Mouse (Mus musculus): ENCODE results near the gene Srebf1.

Srebf1 gene

DNA sequence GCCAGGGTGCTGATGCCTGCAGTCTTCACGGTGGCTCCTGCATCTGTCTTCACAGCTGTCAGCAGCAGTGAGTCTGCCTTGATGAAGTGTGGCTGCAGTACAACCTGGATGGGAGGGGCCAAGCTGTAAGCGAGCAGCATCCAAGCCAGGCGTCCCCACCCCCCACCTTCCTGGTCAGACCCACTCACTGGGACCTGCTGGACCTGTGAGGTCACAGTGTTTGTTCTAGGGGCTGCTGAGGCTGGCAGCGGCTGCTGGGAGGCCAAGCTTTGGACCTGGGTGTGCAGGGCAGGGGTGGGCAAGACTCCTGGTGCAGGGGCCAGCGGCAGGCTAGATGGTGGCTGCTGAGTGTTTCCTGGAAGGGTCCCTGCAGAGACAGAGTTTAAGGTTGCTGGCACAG, 16.2 kb downstream of the Srebf1 start:
- no peak for DNase-seq (ENCODE audit: low spot score in 2 of 2)

DNA sequence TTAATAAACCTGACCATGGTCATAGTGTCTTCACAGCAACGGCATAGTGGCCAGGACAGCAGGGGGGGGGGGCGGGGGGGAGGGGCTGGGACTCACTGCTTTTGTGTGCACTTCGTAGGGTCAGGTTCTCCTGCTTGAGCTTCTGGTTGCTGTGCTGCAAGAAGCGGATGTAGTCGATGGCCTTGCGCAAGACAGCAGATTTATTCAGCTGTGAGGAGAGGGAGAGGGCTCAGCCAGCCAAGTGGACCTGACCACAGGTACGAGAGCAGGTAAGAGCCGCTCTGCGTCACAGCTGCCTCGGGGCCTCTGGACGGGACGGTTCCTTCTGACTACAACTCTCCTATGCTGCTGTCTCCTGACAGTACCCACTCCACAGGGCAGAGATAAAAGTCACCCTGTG, 17.4 kb downstream of the Srebf1 start:
- no peak for DNase-seq (ENCODE audit: low spot score in 2 of 2)

DNA sequence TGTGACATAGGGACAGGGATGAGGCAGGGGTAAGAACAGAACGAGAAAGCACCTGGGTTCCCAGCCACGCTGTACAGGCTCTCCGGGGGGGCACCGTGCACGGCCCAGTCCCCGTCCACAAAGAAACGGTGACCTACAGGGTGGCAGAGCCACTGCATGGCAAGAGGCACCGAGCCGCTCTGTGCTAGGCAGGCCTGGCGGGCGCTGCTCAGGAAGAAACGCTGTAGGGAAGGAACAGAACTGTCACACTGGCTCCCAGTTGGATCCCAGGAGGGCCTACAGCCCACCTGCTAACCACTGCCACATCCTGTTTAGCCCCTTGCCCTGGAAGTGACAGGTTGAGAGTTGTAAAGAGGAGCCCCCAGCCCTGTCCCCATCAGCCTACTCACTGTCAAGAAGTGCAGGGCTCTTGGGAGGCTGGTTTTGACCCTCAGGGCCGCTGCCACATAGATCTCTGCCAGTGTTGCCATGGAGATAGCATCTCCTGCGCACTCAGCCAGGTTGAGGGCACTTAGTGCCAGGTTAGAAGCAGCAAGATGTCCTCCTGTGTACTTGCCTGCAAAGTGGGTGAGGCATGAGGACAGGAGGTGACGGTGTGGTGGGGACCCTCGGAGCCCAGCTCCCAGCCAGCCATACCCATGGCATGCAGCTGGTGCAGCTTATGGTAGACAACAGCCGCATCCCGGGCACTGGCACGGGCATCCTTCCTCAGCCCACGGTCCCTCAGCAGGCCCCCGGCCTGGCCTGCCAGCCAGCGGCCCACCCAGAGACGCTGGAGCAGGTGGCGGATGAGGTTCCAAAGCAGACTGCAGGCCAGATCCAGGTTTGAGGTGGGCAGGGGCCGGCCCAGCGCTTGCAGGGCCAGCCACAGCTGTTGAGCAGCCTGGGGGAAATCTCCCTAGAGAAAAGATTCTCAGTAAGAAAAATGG, 19.4 kb downstream of the Srebf1 start:
- no peak for DNase-seq (ENCODE audit: low spot score in 2 of 2)

DNA sequence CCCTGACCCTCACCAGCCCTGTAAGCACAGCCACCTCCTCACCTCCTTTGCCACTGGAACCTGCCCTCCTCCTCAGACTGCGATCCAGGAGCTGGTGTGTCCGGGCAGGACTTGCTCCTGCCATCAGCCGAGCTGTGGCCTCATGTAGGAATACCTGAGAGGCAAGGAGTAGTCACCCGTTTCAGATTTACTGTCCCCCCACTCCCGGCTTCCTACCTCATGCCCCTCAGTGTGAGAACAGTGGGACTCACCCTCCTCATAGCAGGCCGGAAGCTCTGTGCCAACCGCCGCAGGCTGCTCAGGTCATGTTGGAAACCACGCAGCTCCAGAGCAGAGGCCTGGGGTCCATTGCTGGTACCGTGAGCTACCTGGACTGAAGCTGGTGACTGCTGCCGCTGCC, 22.0 kb downstream of the Srebf1 start:
- DNase-seq (ENCODE audit: low spot score in 2 of 2): no peak

DNA sequence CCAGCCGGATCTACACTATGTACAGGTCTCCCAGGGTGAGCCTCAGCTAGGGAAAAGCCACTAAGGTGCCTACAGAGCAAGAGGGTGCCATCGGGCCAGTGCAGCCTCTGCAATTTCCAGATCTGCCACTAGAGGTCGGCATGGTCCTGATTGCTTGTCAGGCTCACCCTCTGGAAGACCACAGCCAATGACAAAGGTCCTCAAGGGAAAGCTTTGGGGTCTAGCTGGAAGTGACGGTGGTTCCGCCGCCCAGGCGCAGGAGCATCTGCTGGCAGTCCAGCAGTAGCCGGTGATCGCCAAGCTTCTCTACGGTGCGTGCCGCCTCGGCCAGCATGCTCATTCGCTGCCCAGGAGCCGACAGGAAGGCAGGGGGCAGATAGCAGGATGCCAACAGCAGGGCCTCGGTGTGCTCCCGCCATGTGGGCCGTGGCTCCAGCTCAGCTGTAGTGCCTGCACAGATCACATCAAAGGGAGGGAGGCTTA, 22.6 kb downstream of the Srebf1 start:
- peak; percentile 79 to 91 for DNase-seq (ENCODE audit: low spot score in 2 of 2)

DNA sequence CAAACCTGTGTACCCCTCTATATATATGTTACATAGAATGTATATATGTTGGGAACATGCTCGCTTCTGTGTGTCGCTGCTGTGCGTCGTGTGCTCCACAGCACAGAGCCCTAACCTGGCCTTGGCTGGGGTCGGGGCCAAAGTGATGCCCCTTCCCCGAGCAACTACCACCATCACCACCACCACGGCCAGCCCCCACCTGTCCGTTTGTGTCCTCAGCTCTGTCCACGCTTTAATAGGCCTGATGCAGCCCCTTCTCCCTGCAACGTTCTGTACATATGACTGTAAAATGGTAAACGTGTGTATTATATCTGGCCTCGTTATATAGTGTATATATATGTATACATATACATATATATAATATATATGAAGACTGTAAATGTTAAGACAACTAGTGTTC, 23.7 kb downstream of the Srebf1 start:
- DNase-seq (ENCODE audit: low spot score in 2 of 2): no peak

DNA sequence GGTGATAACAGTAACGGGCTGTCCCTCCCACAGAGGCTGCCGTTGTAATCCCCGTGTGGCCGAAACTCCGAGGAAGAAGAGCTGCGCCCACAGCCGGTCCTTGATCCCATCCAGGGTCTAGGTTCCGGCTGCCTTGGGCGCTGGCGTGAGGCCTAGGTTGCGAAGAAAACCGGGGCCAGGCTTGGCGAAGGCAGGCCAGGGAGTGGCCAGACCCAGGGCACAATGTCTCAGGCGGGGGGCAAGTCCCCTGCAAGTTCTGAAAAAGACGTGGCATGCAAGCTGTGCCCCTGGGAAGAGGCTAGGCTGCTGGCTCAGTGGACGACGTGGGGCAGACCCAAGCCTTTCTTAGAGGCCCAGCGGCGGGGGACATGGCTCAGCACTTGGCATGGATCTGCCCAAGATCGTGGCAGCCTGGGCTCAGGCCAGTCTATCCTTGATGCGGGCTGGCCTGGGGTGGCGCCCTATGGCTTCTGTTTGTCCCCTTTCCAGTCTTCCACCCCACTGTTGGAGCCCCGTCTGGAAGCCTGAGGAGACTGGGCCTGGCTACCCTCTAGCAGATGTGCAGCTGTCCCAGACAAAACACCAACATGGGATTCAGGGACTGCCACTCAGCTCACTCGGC, 24.3 kb downstream of the Srebf1 start:
- DNase-seq (ENCODE audit: low spot score in 2 of 2): peak in 1 of 2 experiments; percentile 49

DNA sequence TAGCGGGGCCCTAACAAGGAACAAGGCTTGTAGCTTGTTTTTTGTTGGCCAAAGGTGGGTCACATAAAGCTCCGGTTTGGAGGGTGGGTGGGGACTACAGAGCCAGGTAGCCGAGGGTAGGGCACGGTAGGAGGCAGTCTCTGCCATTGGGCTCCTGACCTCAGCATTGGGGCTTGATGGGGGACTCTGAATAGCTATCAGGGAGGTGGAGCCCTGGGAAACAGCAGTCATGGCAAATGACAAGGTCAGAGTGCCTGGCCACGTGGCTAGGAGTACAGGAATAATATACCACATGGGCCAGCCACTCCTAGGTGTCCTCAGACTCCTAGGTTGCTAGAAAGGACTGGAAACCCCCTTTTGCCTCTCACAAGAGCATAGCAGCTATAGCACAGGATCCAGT, 26.0 kb downstream of the Srebf1 start:
- DNase-seq (ENCODE audit: low spot score in 2 of 2): no peak

DNA sequence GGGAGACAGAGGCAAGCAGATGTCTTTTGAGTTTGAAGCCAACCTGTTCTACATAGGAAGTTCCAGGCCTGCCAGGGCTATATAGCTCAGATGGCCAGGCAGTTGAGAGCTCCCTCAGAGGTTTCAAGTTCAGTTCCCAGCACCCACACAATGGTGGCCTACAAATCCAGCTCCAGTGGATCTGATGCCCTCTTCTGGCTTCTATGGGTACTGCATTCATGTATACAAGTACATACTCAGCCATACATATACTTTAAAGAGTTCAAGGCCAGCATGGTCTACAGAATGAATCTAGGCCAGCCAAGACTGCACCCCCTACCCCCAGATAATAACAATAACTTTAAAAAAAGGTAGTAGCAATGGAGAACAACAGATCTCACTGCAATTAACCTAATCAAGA, 27.3 kb downstream of the Srebf1 start:
- DNase-seq (ENCODE audit: low spot score in 2 of 2): no peak

DNA sequence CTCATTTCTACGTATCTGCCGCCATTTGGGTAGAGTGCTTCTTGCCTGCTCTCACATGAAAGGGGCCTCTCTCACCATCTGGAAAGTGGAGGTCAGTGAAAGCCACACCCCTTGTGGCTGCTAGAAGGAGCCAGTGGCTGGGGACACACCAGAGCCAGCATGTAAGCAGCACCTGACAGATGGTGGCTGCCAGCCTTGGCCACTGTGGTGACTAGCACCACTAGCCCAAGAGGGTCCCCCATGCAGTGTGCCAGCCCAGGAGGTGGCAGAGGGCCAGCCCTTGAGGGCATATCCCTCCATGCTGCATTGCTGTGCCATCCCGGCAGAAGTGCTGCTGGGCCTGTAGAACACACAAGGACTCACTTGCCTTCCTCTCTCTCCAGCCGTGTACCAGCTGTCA, 28.8 kb downstream of the Srebf1 start:
- no peak for DNase-seq (ENCODE audit: low spot score in 2 of 2)

- no peak for DNase-seq (ENCODE audit: low spot score in 2 of 2)
Observed at GRCm38 (mm10) chr11:60192534-60192933, 29.8 kb downstream of the Srebf1 start.

DNA sequence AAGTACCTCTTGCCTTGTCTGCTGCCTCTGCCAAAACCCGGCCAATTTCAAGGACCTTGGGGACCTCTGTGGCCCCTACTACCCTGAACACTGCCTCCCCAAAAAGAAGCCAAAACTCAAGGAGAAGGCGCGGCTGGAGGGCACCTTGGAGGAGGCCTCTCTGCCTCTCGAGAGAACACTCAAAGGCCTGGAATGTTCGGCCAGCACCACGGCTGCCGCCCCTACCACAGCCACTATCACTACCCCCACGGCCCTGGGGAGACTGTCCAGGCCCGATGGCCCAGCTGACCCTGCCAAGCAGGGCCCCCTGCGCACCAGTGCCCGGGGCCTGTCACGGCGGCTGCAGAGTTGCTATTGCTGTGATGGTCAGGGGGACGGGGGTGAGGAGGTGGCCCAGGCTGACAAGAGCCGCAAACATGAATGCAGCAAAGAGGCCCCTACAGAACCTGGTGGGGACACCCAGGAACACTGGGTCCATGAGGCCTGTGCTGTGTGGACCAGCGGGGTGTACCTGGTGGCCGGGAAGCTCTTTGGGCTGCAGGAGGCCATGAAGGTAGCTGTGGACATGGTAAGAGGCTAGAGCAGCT, 32.2 kb downstream of the Srebf1 start:
- DNase-seq (ENCODE audit: low spot score in 2 of 2): no peak

- no peak for DNase-seq (ENCODE audit: low spot score in 2 of 2)
Observed at GRCm38 (mm10) chr11:60189501-60190040, 32.8 kb downstream of the Srebf1 start.

DNA sequence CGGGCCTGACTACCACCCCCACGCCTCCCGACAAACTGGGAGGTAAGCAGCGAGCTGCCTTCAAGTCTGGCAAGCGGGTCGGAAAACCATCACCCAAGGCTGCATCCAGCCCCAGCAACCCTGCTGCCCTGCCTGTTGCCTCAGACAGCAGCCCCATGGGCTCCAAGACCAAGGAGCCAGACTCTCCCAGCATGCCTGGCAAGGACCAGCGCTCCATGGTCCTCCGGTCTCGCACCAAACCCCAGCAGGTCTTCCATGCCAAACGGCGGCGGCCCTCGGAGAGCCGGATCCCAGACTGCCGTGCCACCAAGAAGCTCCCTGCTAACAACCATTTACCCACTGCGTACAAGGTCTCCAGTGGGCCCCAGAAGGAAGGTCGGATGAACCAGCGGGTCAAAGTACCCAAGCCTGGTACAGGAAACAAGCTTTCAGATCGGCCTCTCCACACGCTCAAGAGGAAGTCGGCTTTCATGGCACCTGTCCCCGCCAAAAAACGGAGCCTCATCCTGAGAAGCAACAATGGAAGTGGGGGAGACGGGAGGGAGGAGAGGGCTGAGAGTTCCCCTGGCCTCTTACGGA, 34.0 kb downstream of the Srebf1 start:
- DNase-seq (ENCODE audit: low spot score in 2 of 2): no peak

- no peak for DNase-seq (ENCODE audit: low spot score in 2 of 2)
Observed at GRCm38 (mm10) chr11:60187070-60187469, 35.3 kb downstream of the Srebf1 start.

DNA sequence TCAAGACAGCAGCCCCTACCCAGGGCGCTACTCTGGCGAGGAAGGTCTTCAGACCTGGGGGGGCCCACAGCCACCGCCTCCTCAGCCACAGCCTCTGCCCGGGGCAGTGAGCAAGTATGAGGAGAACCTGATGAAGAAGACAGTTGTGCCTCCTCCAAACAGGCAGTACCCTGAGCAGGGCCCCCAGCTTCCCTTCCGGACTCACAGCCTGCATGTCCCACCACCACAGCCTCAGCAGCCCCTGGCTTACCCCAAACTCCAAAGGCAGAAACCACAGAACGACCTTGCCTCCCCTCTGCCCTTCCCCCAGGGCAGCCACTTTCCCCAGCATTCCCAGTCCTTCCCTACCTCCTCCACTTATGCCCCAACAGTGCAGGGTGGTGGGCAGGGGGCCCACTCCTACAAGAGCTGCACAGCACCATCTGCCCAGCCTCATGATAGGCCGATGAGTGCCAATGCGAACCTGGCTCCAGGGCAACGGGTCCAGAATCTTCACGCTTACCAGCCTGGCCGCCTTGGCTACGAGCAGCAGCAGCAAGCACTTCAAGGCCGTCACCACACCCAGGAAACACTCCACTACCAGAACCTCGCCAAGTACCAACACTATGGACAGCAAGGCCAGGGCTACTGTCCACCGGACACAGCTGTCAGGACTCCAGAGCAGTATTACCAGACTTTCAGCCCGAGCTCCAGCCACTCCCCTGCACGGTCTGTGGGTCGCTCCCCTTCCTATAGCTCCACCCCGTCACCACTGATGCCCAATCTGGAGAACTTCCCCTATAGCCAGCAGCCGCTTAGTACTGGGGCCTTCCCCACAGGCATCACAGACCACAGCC, 36.8 kb downstream of the Srebf1 start:
- DNase-seq (ENCODE audit: low spot score in 2 of 2): peak in 1 of 2 experiments; percentile 55

- no peak for DNase-seq (ENCODE audit: low spot score in 2 of 2)
Observed at GRCm38 (mm10) chr11:60184346-60185325, 37.7 kb downstream of the Srebf1 start.

DNA sequence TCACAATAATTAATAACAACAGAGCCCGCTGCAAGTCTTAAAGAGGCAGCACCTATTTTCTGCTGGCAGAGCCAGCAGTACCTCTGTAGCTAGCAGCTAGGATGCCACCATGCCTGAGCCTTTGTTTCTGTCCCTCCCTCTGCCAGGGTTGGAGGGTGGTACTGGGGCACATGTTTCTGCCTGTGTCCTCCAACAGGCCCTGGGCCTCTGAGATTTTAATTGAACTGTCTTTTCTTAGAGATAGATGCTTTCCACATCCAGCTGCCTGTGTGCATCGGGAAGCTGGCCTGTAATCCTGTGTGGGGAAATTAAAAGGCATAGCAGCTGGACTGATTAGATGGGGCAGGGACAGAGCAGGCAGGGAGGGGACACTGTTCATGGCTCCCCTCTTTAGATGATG, 39.6 kb downstream of the Srebf1 start:
- no peak for DNase-seq (ENCODE audit: low spot score in 2 of 2)

- DNase-seq (ENCODE audit: low spot score in 2 of 2): no peak
Observed at GRCm38 (mm10) chr11:60182116-60182670, 40.2 kb downstream of the Srebf1 start.

DNA sequence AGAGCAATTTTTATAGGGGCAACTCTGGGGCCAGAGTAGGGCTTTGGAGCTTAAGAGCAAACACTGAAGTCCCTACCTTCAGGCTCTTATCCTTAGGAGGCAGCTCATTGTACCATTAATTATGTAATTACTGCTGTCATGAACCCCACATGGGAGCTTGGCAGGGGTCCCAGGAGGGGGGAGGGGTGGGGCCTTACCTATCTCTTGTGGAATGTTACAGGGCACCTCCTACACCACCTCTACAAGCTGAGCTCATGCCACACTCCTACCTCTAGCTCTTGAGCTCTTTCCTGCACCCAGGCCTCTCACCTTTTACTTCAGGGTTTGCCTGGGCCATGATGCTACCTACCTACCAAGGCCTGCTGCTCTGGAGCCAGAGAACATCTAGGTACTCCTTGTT, 43.9 kb downstream of the Srebf1 start:
- peak in 1 of 2 experiments; percentile 67 for DNase-seq (ENCODE audit: low spot score in 2 of 2)
